Mouse (Mus musculus) left cerebral cortex, adult 2 months (tissue): ENCODE results near the gene Lpar1. TPM values are rescaled to one million over a fixed set of nuclear protein-coding genes. Genes with fewer than 3 reads are reported as not detected.

Experiments
- DNase-seq, 2 experiments: peaks; one replicate each; pipeline ENCODE4 v3.0.0; 2021 to 2022; ENCODE audit warnings: low spot score in 2 of 2, mixed read lengths in 1 of 2; ENCODE audit errors: extremely low spot score in 1 of 2
- H3K27ac ChIP-seq: fragments of 200-600 bp; 2 replicates; pipeline ENCODE4 v1.8.1; 2022
- H3K4me3 ChIP-seq: fragments of 200-600 bp; 2 replicates; pipeline ENCODE4 v1.8.1; 2022
- CTCF ChIP-seq: fragments of 200-600 bp; IDR thresholded peaks from 2 replicates; pipeline ENCODE4 v1.8.1; 2022; ENCODE audit warnings: antibody characterized with exemption, mild to moderate bottlenecking, moderate library complexity
- intact Hi-C: fragments of 180-260 bp; cut with DNase I; formaldehyde crosslinking; loops from one replicate; pipeline ENCODE4 v1.15.1; 2025
- total RNA-seq, 2 experiments: library from RNA; stranded (reverse); gene quantifications; 2 replicates each; pipeline ENCODE4 v1.2.3; 2021

Gene Lpar1
- total RNA-seq, 2 experiments from 2014 or later: 14.5 to 17.5 TPM

- Histone ChIP-seq H3K27ac (no peak overlapping the region), H3K4me3 (no peak overlapping the region)
- intact Hi-C loops: no loop called here
- TF ChIP-seq CTCF: no peak
- DNase-seq: no peak
These were observed 14.8 kb upstream of the Lpar1 start for GRCm38 (mm10) chr4:58568486-58568885.

- intact Hi-C loops: no loop called here
- Histone ChIP-seq H3K4me3 (no peak overlapping the region), H3K27ac (no peak overlapping the region)
- TF ChIP-seq CTCF: no peak
- no peak for DNase-seq
These were observed 9.1 kb upstream of the Lpar1 start for GRCm38 (mm10) chr4:58562776-58563175.

- TF ChIP-seq CTCF: no peak
- Histone ChIP-seq H3K4me3 (no peak overlapping the region), H3K27ac (no peak overlapping the region)
- DNase-seq: no peak
- intact Hi-C loops: no loop called here
These were observed 3.3 kb upstream of the Lpar1 start for GRCm38 (mm10) chr4:58557001-58557400.

GRCm38 (mm10) chr4:58554359-58554838 lies 701 bp upstream of the Lpar1 start:
- intact Hi-C loops: loop anchor here (1.0 to 5.0 kb wide), 5 partner anchors 77 to 287 kb away; no protein-coding TSS in a partner anchor
- peak; percentile 16 to 29 for DNase-seq
- no peak overlapping the region for H3K4me3 ChIP-seq
- TF ChIP-seq CTCF: no peak
- H3K27ac ChIP-seq: no peak overlapping the region

GRCm38 (mm10) chr4:58552731-58553630 lies 717 bp downstream of the Lpar1 start:
- peak overlapping the region; percentile 11 for H3K27ac ChIP-seq
- H3K4me3 ChIP-seq: peak overlapping the region; percentile 61
- intact Hi-C loops: loop anchor here (5.0 kb wide), 3 partner anchors 76 to 286 kb away; no protein-coding TSS in a partner anchor
- DNase-seq: peak; percentile 53 to 65
- peak; percentile 15 for TF ChIP-seq CTCF

GRCm38 (mm10) chr4:58552229-58552628 lies 1.5 kb downstream of the Lpar1 start:
- TF ChIP-seq CTCF: no peak
- no peak for DNase-seq
- peak overlapping the region; percentile 11; the same call in 1 of the 2 replicates for H3K27ac ChIP-seq
- H3K4me3 ChIP-seq: peak overlapping the region; percentile 61
- intact Hi-C loops: loop anchor here (5.0 kb wide), 3 partner anchors 75 to 285 kb away; no protein-coding TSS in a partner anchor

- H3K4me3 ChIP-seq: peak overlapping the region; percentile 61; the same call in 1 of the 2 replicates
- TF ChIP-seq CTCF: peak; percentile 76
- H3K27ac ChIP-seq: no peak overlapping the region
- intact Hi-C loops: loop anchor here (5.0 kb wide), 3 partner anchors 75 to 285 kb away; no protein-coding TSS in a partner anchor
- DNase-seq: peak; percentile 38 to 60
These were observed 1.9 kb downstream of the Lpar1 start for GRCm38 (mm10) chr4:58551820-58552219.

- no peak for DNase-seq
- intact Hi-C loops: no loop called here
- H3K4me3 ChIP-seq: no peak overlapping the region
- H3K27ac ChIP-seq: no peak overlapping the region
- TF ChIP-seq CTCF: no peak
These were observed 6.0 kb downstream of the Lpar1 start for GRCm38 (mm10) chr4:58547725-58548124.

GRCm38 (mm10) chr4:58547273-58547565 lies 6.5 kb downstream of the Lpar1 start:
- no peak for DNase-seq
- intact Hi-C loops: no loop called here
- Histone ChIP-seq H3K4me3 (no peak overlapping the region), H3K27ac (no peak overlapping the region)
- TF ChIP-seq CTCF: no peak; the same call in 1 of the 2 replicates

- intact Hi-C loops: no loop called here
- TF ChIP-seq CTCF: no peak
- no peak for DNase-seq
- Histone ChIP-seq H3K4me3 (no peak overlapping the region), H3K27ac (no peak overlapping the region)
These were observed 7.0 kb downstream of the Lpar1 start for GRCm38 (mm10) chr4:58546441-58547272.

- Histone ChIP-seq H3K4me3 (no peak overlapping the region), H3K27ac (no peak overlapping the region)
- no peak for DNase-seq
- intact Hi-C loops: no loop called here
- TF ChIP-seq CTCF: no peak
These were observed 7.7 kb downstream of the Lpar1 start for GRCm38 (mm10) chr4:58545888-58546432.
